Mouse (Mus musculus) embryonic facial prominence, embryonic 11.5 days (tissue): ENCODE measurements around the gene Pofut2. TPM values are rescaled to one million over a fixed set of nuclear protein-coding genes. Genes with fewer than 3 reads are reported as not detected.

ENCODE experiments used
- ATAC-seq: fragments of 200-750 bp; cut with Nextera tagmentation; replicated peaks from 2 replicates; pipeline ENCODE4 v1.8.0; 2017; ENCODE audit warnings: low read depth; ENCODE audit not compliant: insufficient number of reproducible peaks, low FRiP score, low TSS enrichment
- DNase-seq: peaks from one replicate; pipeline ENCODE4 v3.0.0-alpha.2; 2015; ENCODE audit warnings: low spot score
- H3K27ac ChIP-seq: fragments of 300-500 bp; sonication (generic); replicated peaks from 2 replicates; pipeline ENCODE4 v1.5.1; 2014; ENCODE audit warnings: mild to moderate bottlenecking, low read depth, low read length, control low read depth
- H3K27me3 ChIP-seq: fragments of 300-500 bp; sonication (generic); 2 replicates; pipeline ENCODE4 v1.6.1; 2014; ENCODE audit warnings: mild to moderate bottlenecking, low read length, moderate library complexity, mixed read lengths; ENCODE audit not compliant: control insufficient read depth, insufficient read depth
- H3K36me3 ChIP-seq: fragments of 300-500 bp; sonication (generic); replicated peaks from 2 replicates; pipeline ENCODE4 v1.6.1; 2014; ENCODE audit warnings: low read depth, mild to moderate bottlenecking, low read length, moderate library complexity, mixed read lengths; ENCODE audit not compliant: control insufficient read depth, insufficient read depth
- H3K4me1 ChIP-seq: fragments of 300-500 bp; sonication (generic); 2 replicates; pipeline ENCODE4 v1.6.1; 2014; ENCODE audit warnings: low read length, mixed read lengths; ENCODE audit not compliant: control insufficient read depth, insufficient read depth
- H3K4me2 ChIP-seq: fragments of 300-500 bp; sonication (generic); 2 replicates; pipeline ENCODE4 v1.6.1; 2014; ENCODE audit warnings: low read depth, mild to moderate bottlenecking, control low read depth, low read length, moderate library complexity
- H3K4me3 ChIP-seq: fragments of 300-500 bp; sonication (generic); 2 replicates; pipeline ENCODE4 v1.5.1; 2014; ENCODE audit warnings: low read depth, low read length, control low read depth
- H3K9ac ChIP-seq: fragments of 300-500 bp; sonication (generic); replicated peaks from 2 replicates; pipeline ENCODE4 v1.6.1; 2014; ENCODE audit warnings: mild to moderate bottlenecking, control low read depth, low read length
- H3K9me3 ChIP-seq: fragments of 300-500 bp; sonication (generic); replicated peaks from 2 replicates; pipeline ENCODE4 v1.6.1; 2016; ENCODE audit warnings: mild to moderate bottlenecking, low read length, inconsistent platforms, mixed read lengths; ENCODE audit not compliant: control insufficient read depth
- WGBS: fragments of 180-500 bp; shearing (Covaris S2); extraction: QIAGEN DNeasy Blood & Tissue Kit; methylation state at CpG from one replicate; pipeline ENCODE4 v1.1.7; 2014; 5-methylcytosine and 5-hydroxymethylcytosine counted together
- polyA plus RNA-seq: library from polyadenylated mRNA; unstranded; fragments of >200 nt; fragmentation: Nextera tagmentation; extraction: Ambion mirVana; gene quantifications from 2 replicates; pipeline ENCODE4 v1.2.1, GENCODE M21; 2014

Pofut2 gene
- polyA plus RNA-seq, 1 experiment from 2014 or later: 68.4 TPM

- 58% methylated on average over 6 of the region's 6 CpGs for WGBS
- no peaks in the 10 kb centered on the region for H3K36me3 ChIP-seq
- DNase-seq (no peak), ATAC-seq (no peak)
- no peak overlapping the region for H3K9ac ChIP-seq
- H3K4me2 ChIP-seq: no peak overlapping the region
- H3K27me3 ChIP-seq: no peaks in the 10 kb centered on the region
- H3K27ac ChIP-seq: no peak overlapping the region
- no peaks in the 10 kb centered on the region for H3K9me3 ChIP-seq
- no peaks in the 10 kb centered on the region for H3K4me1 ChIP-seq
- H3K4me3 ChIP-seq: no peak overlapping the region
Observed at GRCm38 (mm10) chr10:77284832-77285231, 25.8 kb downstream of the Pofut2 start.

GRCm38 (mm10) chr10:77287626-77288025, 28.6 kb downstream of the Pofut2 start:
- DNase-seq (no peak), ATAC-seq (no peak)
- H3K4me2 ChIP-seq: no peak overlapping the region
- H3K9me3 ChIP-seq: no peaks in the 10 kb centered on the region
- no peaks in the 10 kb centered on the region for H3K36me3 ChIP-seq
- H3K4me3 ChIP-seq: no peak overlapping the region
- H3K27me3 ChIP-seq: no peaks in the 10 kb centered on the region
- no peaks in the 10 kb centered on the region for H3K4me1 ChIP-seq
- no peak overlapping the region for H3K9ac ChIP-seq
- WGBS: 88% methylated on average over 8 of the region's 8 CpGs
- no peak overlapping the region for H3K27ac ChIP-seq

- no peaks in the 10 kb centered on the region for H3K27me3 ChIP-seq
- no peaks in the 10 kb centered on the region for H3K36me3 ChIP-seq
- H3K4me1 ChIP-seq: no peaks in the 10 kb centered on the region
- H3K9me3 ChIP-seq: no peaks in the 10 kb centered on the region
- no peak overlapping the region for H3K4me3 ChIP-seq
- ATAC-seq (no peak), DNase-seq (no peak)
- H3K4me2 ChIP-seq: no peak overlapping the region
- no peak overlapping the region for H3K9ac ChIP-seq
- no peak overlapping the region for H3K27ac ChIP-seq
- 53% methylated on average over 5 of the region's 5 CpGs for WGBS
Observed at GRCm38 (mm10) chr10:77288639-77289195, 29.7 kb downstream of the Pofut2 start.

GRCm38 (mm10) chr10:77289559-77289958, 30.5 kb downstream of the Pofut2 start:
- no peak overlapping the region for H3K4me3 ChIP-seq
- no peak for DNase-seq
- H3K4me1 ChIP-seq: no peaks in the 10 kb centered on the region
- no peaks in the 10 kb centered on the region for H3K27me3 ChIP-seq
- H3K9ac ChIP-seq: no peak overlapping the region
- H3K4me2 ChIP-seq: no peak overlapping the region
- H3K9me3 ChIP-seq: no peaks in the 10 kb centered on the region
- H3K27ac ChIP-seq: no peak overlapping the region
- ATAC-seq: no peak
- no peaks in the 10 kb centered on the region for H3K36me3 ChIP-seq
- 85% methylated on average over 8 of the region's 8 CpGs for WGBS

GRCm38 (mm10) chr10:77290624-77291366, 31.8 kb downstream of the Pofut2 start:
- H3K27ac ChIP-seq: no peak overlapping the region
- H3K36me3 ChIP-seq: no peaks in the 10 kb centered on the region
- DNase-seq (no peak), ATAC-seq (no peak)
- H3K9ac ChIP-seq: no peak overlapping the region
- H3K9me3 ChIP-seq: no peaks in the 10 kb centered on the region
- H3K27me3 ChIP-seq: no peaks in the 10 kb centered on the region
- no peaks in the 10 kb centered on the region for H3K4me1 ChIP-seq
- WGBS: 80% methylated on average over 17 of the region's 17 CpGs
- H3K4me3 ChIP-seq: no peak overlapping the region
- no peak overlapping the region for H3K4me2 ChIP-seq

GRCm38 (mm10) chr10:77294691-77295090, 35.7 kb downstream of the Pofut2 start:
- H3K36me3 ChIP-seq: no peaks in the 10 kb centered on the region
- H3K9ac ChIP-seq: no peak overlapping the region
- DNase-seq (no peak), ATAC-seq (no peak)
- no peaks in the 10 kb centered on the region for H3K4me1 ChIP-seq
- H3K27me3 ChIP-seq: no peaks in the 10 kb centered on the region
- H3K4me2 ChIP-seq: no peak overlapping the region
- WGBS: 90% methylated on average over 12 of the region's 12 CpGs
- no peaks in the 10 kb centered on the region for H3K9me3 ChIP-seq
- no peak overlapping the region for H3K4me3 ChIP-seq
- no peak overlapping the region for H3K27ac ChIP-seq

GRCm38 (mm10) chr10:77298621-77299020, 39.6 kb downstream of the Pofut2 start:
- WGBS: 90% methylated on average over 8 of the region's 8 CpGs
- no peak overlapping the region for H3K27ac ChIP-seq
- H3K27me3 ChIP-seq: no peaks in the 10 kb centered on the region
- H3K9me3 ChIP-seq: no peaks in the 10 kb centered on the region
- H3K4me2 ChIP-seq: no peak overlapping the region
- no peaks in the 10 kb centered on the region for H3K36me3 ChIP-seq
- no peak overlapping the region for H3K9ac ChIP-seq
- H3K4me3 ChIP-seq: no peak overlapping the region
- no peak for DNase-seq
- H3K4me1 ChIP-seq: no peaks in the 10 kb centered on the region
- ATAC-seq: no peak

GRCm38 (mm10) chr10:77299194-77299593, 40.2 kb downstream of the Pofut2 start:
- Histone ChIP-seq H3K27me3 (no peaks in the 10 kb centered on the region), H3K27ac (no peak overlapping the region), H3K4me2 (no peak overlapping the region), H3K4me3 (no peak overlapping the region), H3K36me3 (no peaks in the 10 kb centered on the region), H3K4me1 (no peaks in the 10 kb centered on the region), H3K9me3 (no peaks in the 10 kb centered on the region), H3K9ac (no peak overlapping the region)
- ATAC-seq (no peak), DNase-seq (no peak)
- WGBS: 67% methylated on average over 2 of the region's 2 CpGs
